ENCODE assay signal across 10 mouse cellular contexts in genomic region chr10:95622879-95623517, GRCm38 (mm10). TPM values are rescaled to one million over a fixed set of nuclear protein-coding genes. Genes with fewer than 3 reads are reported as not detected.
DNase-seq lines count a peak whose midpoint lies in the region; TF ChIP-seq lines count a peak whose summit lies in the region.
"Had no signal": no experiment of that assay in that cellular context is flagged by ENCODE, and none has a peak within 500 bp of the region (broad histone marks: within the 10 kb centered on the region; RNA-seq: fewer than 3 reads in every experiment).

No protein-coding gene starts in this region.

- WGBS in limb, embryonic 10.5 days: 13% methylated on average over 2 of the region's 2 CpGs
- WGBS in thymus, adult 2 months: 88% methylated on average over 2 of the region's 2 CpGs

- H3K27ac ChIP-seq in limb, embryonic 10.5 days: 0 out of 2 replicates have a peak overlapping the region, but pooled peaks have one; percentile 11
- H3K27ac ChIP-seq in thymus, adult 2 months (ENCODE audit: control insufficient read depth, insufficient read depth, low read length): no peak overlapping the region

- TF ChIP-seq POLR2A in thymus, adult 2 months (IDR thresholded peaks at IDR 0.05; ENCODE audit: control insufficient read depth, extremely low read depth, insufficient read depth, low read length, poor library complexity): no peak

- H3K9me3 ChIP-seq in limb, embryonic 10.5 days (replicated peaks): no peaks in the 10 kb centered on the region
- H3K9me3 ChIP-seq: heart, embryonic 15.5 days had no signal

- H3K4me1 ChIP-seq in limb, embryonic 10.5 days: peaks cover 5% of the 10 kb centered on the region
- H3K4me1 ChIP-seq in thymus, adult 2 months (replicated peaks; ENCODE audit: control insufficient read depth, insufficient read depth, low read length): no peaks in the 10 kb centered on the region

- H3K36me3 ChIP-seq in limb, embryonic 10.5 days: no peaks in the 10 kb centered on the region
- H3K36me3 ChIP-seq in thymus, adult 2 months (ENCODE audit: control insufficient read depth, insufficient read depth, low read length): no peaks in the 10 kb centered on the region
- H3K36me3 ChIP-seq: heart, embryonic 15.5 days had no signal

- intact Hi-C loops in heart, postnatal 10 days (cut with DNase I): no loop called here

- H3K27me3 ChIP-seq in limb, embryonic 10.5 days (ENCODE audit: low read depth, poor library complexity, severe bottlenecking): no peaks in the 10 kb centered on the region
- no peaks in the 10 kb centered on the region for H3K27me3 ChIP-seq in thymus, adult 2 months (ENCODE audit: control insufficient read depth, insufficient read depth, low read length)
- H3K27me3 ChIP-seq: heart, embryonic 15.5 days had no signal

- no peak for TF ChIP-seq CTCF in thymus, adult 2 months (IDR thresholded peaks at IDR 0.05; ENCODE audit: borderline replicate concordance, control insufficient read depth, extremely low read depth, insufficient read depth, low read length, poor library complexity)

- DNase-seq in ovary, postnatal 36 days (ENCODE audit: low spot score): peak; percentile 55
- no peak for DNase-seq in ovary, postnatal 14 days (ENCODE audit: low spot score)
- DNase-seq in heart, postnatal 10 days: peak; percentile 44 to 55
- DNase-seq in limb, embryonic 10.5 days (ENCODE audit: low spot score): no peak
- no peak for DNase-seq in spleen, postnatal 4 days (ENCODE audit: low spot score in 2 of 2)
- no peak for DNase-seq in urinary bladder, postnatal 14 days (ENCODE audit: low spot score)
- DNase-seq in layer of hippocampus, adult 18-20 months (ENCODE audit: low spot score in 2 of 2): no peak
- no peak for DNase-seq in thymus, adult 2 months

- no peak overlapping the region for H3K4me3 ChIP-seq in limb, embryonic 10.5 days
- no peak overlapping the region for H3K4me3 ChIP-seq in thymus, adult 2 months (ENCODE audit: control insufficient read depth, insufficient read depth, low read length)
- H3K4me3 ChIP-seq: heart, embryonic 15.5 days had no signal

RNA-seq across cellular contexts. Expression of gene Anapc15-ps, which starts 50.3 kb away (rescaled TPM):
- total RNA-seq in heart, postnatal 10 days (2021): not detected
- polyA plus RNA-seq in limb, embryonic 10.5 days (2016; fragmentation: Nextera tagmentation; extraction: Ambion mirVana): not detected in 2 replicates
- not detected for total RNA-seq in layer of hippocampus, adult 18-20 months (2021)
- not detected in 2 replicates for polyA plus RNA-seq in thymus, adult 2 months (2012; rRNA removed)
- total RNA-seq: adrenal gland, postnatal 4 days had no signal
- polyA plus RNA-seq: heart, embryonic 15.5 days had no signal

RNA-seq across cellular contexts. Expression of gene Nudt4, which starts 59.1 kb away (rescaled TPM):
- total RNA-seq in heart, postnatal 10 days (2021): 100 to 1,000 TPM; 215 to 280 TPM
- polyA plus RNA-seq in limb, embryonic 10.5 days (2016; fragmentation: Nextera tagmentation; extraction: Ambion mirVana): 76.0 and 78.7 TPM in 2 replicates
- total RNA-seq in layer of hippocampus, adult 18-20 months (2021): 10 to 100 TPM; 64.1 to 66.4 TPM
- polyA plus RNA-seq in thymus, adult 2 months (2012; rRNA removed): 15.9 and 20.5 TPM in 2 replicates

Comparison
In these comparisons a context has a peak if more than half of its experiments do, and no peak if none do; other contexts are left out.
1. DNase-seq: peak in ovary, postnatal 36 days (single experiment) and heart, postnatal 10 days (2 of 2); none in ovary, postnatal 14 days (single experiment), limb, embryonic 10.5 days (single experiment), spleen, postnatal 4 days (0 of 2), urinary bladder, postnatal 14 days (single experiment), layer of hippocampus, adult 18-20 months (0 of 2) and thymus, adult 2 months (single experiment).